Mouse (Mus musculus) spleen, postnatal 10 days (tissue): ENCODE data around the gene Coro1c.

Experiments used
- DNase-seq, 2 experiments: peaks; one replicate each; pipeline ENCODE4 v3.0.0; 2021 to 2022; ENCODE audit warnings: low spot score in 2 of 2

Coro1c gene

DNA sequence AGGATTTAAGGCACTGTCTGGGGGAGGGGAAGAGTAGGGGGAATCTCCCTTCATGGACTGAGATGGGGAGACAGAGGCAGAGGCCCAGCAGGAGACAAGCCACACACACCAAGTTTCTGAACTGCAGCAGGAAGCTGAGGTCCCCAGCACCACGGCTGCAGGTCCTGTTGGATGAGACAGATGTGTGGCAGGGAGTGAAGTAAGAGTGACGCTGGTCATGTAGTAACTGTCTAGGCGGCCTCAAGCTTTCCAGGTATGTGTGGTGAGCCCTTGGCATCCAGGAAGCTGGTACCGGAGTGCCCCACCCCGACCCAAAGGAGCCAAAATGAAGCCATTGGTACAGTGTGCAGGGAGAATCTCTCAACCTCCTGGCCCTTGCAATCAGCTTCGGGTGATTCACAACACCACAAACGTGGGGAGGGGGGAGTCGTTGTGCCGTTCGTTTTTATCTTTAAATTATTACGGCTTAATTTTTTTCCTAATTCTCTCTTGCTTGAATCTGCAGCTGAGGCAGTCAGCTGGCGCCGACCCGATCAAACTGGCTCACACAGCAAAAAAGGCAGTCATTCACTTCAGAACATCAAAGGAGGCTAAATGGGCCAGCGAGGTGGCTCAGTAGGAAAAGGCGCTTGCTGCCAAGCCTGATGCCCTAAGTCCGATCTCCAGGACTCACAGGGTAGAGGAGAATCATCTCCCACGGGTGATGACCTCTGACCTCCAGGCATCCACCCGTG is 111.2 kb downstream of the Coro1c start:
- no peak for DNase-seq

DNA sequence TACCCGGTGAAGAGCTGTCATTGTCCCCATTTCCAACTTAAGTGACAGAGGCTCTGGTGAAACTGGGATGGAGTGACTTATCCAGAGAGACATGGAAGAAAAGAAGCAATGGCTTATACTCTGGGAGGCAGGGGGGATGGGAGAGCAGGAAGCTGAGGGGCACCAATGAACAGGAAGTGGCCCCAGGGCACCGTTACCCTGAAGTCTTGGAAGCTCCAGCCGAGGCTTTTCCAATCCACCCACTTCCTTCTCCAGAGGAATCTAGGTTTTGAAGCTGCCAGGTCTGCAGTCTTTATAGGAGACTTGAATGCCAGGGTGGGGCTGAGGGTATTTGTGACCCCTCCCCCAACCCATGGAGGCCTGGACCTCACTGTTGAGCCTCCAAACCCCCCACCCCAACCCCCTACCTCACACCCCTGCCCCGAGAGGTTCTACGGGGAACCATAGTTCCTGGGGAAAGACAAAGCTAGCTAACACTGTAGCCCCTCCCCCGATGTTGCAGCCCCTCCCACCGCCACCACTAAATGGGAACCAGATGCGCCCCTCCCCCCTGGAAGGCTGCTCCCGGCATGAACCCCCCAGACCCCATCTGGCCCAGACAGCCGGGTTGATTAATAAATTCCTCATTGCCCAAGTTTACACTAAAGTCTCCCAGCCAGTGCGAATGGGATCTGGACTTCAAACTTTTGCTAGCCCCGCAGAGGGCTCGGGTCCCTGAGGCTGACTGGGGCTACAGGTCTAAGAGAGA is 112.0 kb downstream of the Coro1c start:
- no peak for DNase-seq
